Mouse (Mus musculus) kidney, embryonic 15.5 days (tissue): Measurements from ENCODE around the gene Fmod. TPM values are rescaled to one million over a fixed set of nuclear protein-coding genes. Genes with fewer than 3 reads are reported as not detected.

ENCODE experiments used
- ATAC-seq: fragments of 200-750 bp; cut with Nextera tagmentation; replicated peaks from 2 replicates; pipeline ENCODE4 v1.8.0; 2017; ENCODE audit warnings: moderate TSS enrichment; ENCODE audit not compliant: low FRiP score
- H3K27ac ChIP-seq: fragments of 300-500 bp; sonication (generic); 2 replicates; pipeline ENCODE4 v1.5.1; 2015; ENCODE audit warnings: mild to moderate bottlenecking, inconsistent platforms
- H3K27me3 ChIP-seq: fragments of 300-500 bp; sonication (generic); 2 replicates; pipeline ENCODE4 v1.6.1; 2015; ENCODE audit warnings: inconsistent platforms
- H3K36me3 ChIP-seq: fragments of 300-500 bp; sonication (generic); 2 replicates; pipeline ENCODE4 v1.6.1; 2015; ENCODE audit warnings: inconsistent platforms
- H3K4me1 ChIP-seq: fragments of 300-500 bp; sonication (generic); 2 replicates; pipeline ENCODE4 v1.6.1; 2015; ENCODE audit warnings: inconsistent platforms
- H3K4me2 ChIP-seq: fragments of 300-500 bp; sonication (generic); 2 replicates; pipeline ENCODE4 v1.6.1; 2015; ENCODE audit warnings: moderate library complexity, mild to moderate bottlenecking, inconsistent platforms
- H3K4me3 ChIP-seq: fragments of 300-500 bp; sonication (generic); replicated peaks from 2 replicates; pipeline ENCODE4 v1.5.1; 2015; ENCODE audit warnings: mild to moderate bottlenecking, inconsistent platforms
- H3K9ac ChIP-seq: fragments of 300-500 bp; sonication (generic); 2 replicates; pipeline ENCODE4 v1.6.1; 2015; ENCODE audit warnings: mild to moderate bottlenecking, inconsistent platforms
- H3K9me3 ChIP-seq: fragments of 300-500 bp; sonication (generic); replicated peaks from 2 replicates; pipeline ENCODE4 v1.6.1; 2016; ENCODE audit warnings: inconsistent platforms
- WGBS: fragments of 180-500 bp; shearing (Covaris S2); methylation state at CpG from one replicate; pipeline ENCODE4 v1.1.7; 2015; ENCODE audit warnings: mixed read lengths; 5-methylcytosine and 5-hydroxymethylcytosine counted together
- polyA plus RNA-seq: library from polyadenylated mRNA; unstranded; fragments of >200 nt; fragmentation: Nextera tagmentation; extraction: Ambion mirVana; gene quantifications from 2 replicates; pipeline ENCODE4 v1.2.1, GENCODE M21; 2015

Fmod gene
- polyA plus RNA-seq, 1 experiment from 2014 or later = 12.4 TPM

DNA sequence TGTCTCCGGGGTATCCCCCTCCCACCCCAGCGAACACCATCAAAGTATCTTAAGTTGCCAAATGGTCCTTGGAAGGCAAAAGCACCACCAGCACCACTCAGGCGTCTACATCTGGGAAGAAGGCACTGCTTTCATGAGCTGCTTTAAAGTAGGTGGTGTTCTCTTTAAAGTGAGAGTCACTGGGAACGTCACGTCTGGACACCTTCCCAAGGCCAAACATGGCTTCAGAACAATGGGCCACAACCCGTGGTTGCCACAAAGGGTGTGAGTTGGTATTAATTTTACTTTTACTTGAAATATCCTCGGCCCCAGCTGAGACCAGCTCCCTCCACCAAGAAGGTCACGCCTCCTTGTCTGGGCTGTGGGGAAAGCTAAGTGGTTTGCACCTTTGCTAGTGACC, 20.7 kb downstream of the Fmod start:
- no peaks in the 10 kb centered on the region for H3K27me3 ChIP-seq
- H3K4me3 ChIP-seq = no peak overlapping the region
- no peak overlapping the region for H3K27ac ChIP-seq
- no peak overlapping the region for H3K4me2 ChIP-seq
- H3K36me3 ChIP-seq = no peaks in the 10 kb centered on the region
- ATAC-seq = no peak
- H3K4me1 ChIP-seq = peaks cover 54% of the 10 kb centered on the region
- no peak overlapping the region for H3K9ac ChIP-seq
- no peaks in the 10 kb centered on the region for H3K9me3 ChIP-seq
- 52% methylated on average over 8 of the region's 8 CpGs for WGBS

- Histone ChIP-seq H3K27me3 (no peaks in the 10 kb centered on the region), H3K9me3 (no peaks in the 10 kb centered on the region), H3K4me1 (peaks cover 66% of the 10 kb centered on the region), H3K36me3 (no peaks in the 10 kb centered on the region), H3K4me3 (no peak overlapping the region), H3K27ac (peak overlapping the region; percentile 48), H3K9ac (no peak overlapping the region), H3K4me2 (no peak overlapping the region)
- no peak for ATAC-seq
- 38% methylated on average over 6 of the region's 6 CpGs for WGBS
Observed at GRCm38 (mm10) chr1:134058870-134059269, 21.8 kb downstream of the Fmod start.

- WGBS = 70% methylated on average over 16 of the region's 16 CpGs
- no peak for ATAC-seq
- H3K27me3 ChIP-seq = no peaks in the 10 kb centered on the region
- H3K4me3 ChIP-seq = peak overlapping the region; percentile 37
- no peaks in the 10 kb centered on the region for H3K36me3 ChIP-seq
- H3K9ac ChIP-seq = no peak overlapping the region
- H3K4me2 ChIP-seq = peak overlapping the region; percentile 71
- H3K9me3 ChIP-seq = no peaks in the 10 kb centered on the region
- peaks cover 74% of the 10 kb centered on the region for H3K4me1 ChIP-seq
- H3K27ac ChIP-seq = peak overlapping the region; percentile 99
Observed at GRCm38 (mm10) chr1:134059739-134060695, 23.0 kb downstream of the Fmod start.

GRCm38 (mm10) chr1:134060849-134061569, 24.0 kb downstream of the Fmod start:
- Histone ChIP-seq H3K27ac (peak overlapping the region; percentile 99), H3K9me3 (no peaks in the 10 kb centered on the region), H3K36me3 (no peaks in the 10 kb centered on the region), H3K4me2 (peak overlapping the region; percentile 71), H3K4me3 (peak overlapping the region; percentile 37), H3K9ac (peak overlapping the region; percentile 50), H3K4me1 (peaks cover 74% of the 10 kb centered on the region), H3K27me3 (no peaks in the 10 kb centered on the region)
- 2% methylated on average over 31 of the region's 31 CpGs for WGBS
- ATAC-seq = peak; percentile 92

- Histone ChIP-seq H3K4me3 (no peak overlapping the region), H3K9ac (no peak overlapping the region), H3K4me2 (no peak overlapping the region), H3K27me3 (no peaks in the 10 kb centered on the region), H3K9me3 (no peaks in the 10 kb centered on the region), H3K36me3 (no peaks in the 10 kb centered on the region), H3K27ac (peak overlapping the region; percentile 99), H3K4me1 (peaks cover 81% of the 10 kb centered on the region)
- no peak for ATAC-seq
- 65% methylated on average over 3 of the region's 3 CpGs for WGBS
Observed at GRCm38 (mm10) chr1:134061915-134062314, 24.9 kb downstream of the Fmod start.

- 0 out of 2 replicates have a peak overlapping the region, but pooled peaks have one; percentile 19 for H3K9ac ChIP-seq
- WGBS = 9% methylated on average over 11 of the region's 11 CpGs
- H3K27me3 ChIP-seq = no peaks in the 10 kb centered on the region
- no peaks in the 10 kb centered on the region for H3K9me3 ChIP-seq
- H3K4me2 ChIP-seq = peak overlapping the region; percentile 54
- peaks cover 88% of the 10 kb centered on the region for H3K4me1 ChIP-seq
- H3K27ac ChIP-seq = peak overlapping the region; percentile 99
- ATAC-seq = no peak
- H3K36me3 ChIP-seq = no peaks in the 10 kb centered on the region
- no peak overlapping the region for H3K4me3 ChIP-seq
Observed at GRCm38 (mm10) chr1:134062411-134063085, 25.5 kb downstream of the Fmod start.

DNA sequence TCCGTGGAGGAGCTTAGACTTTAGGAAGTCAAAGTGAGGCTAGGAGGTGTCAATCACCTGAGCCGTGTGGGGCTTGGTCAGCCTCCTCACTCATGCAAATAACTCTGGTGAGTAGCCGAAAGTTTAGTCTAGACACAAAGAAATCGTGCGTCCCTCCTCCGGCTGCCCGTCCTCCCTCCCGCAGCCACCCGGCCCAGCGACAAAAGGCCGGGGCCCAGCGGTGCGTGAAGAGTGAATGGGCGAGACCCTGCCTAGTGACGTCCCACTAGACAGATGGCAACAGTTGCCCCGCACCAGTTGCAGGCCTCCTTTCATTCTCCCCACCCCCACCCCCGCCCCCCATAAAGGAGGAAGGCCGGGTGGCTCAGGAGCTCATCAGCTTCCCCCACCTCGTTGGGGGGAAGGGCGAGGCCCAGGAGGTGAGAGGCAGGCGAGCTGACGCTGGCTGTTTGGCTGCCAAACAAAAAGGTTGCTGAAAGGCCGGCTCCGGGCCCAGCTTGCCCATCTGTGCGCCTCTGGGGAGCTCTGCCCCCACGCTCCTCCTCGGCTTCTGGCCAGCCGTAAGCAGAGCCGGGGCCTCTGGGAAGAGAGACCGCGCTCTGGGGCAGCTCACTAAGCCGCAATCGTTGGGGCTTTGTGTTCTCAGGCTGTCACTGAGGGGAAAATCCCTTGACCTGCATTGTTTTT, 26.2 kb downstream of the Fmod start:
- H3K9me3 ChIP-seq = no peaks in the 10 kb centered on the region
- peak overlapping the region; percentile 99 for H3K27ac ChIP-seq
- H3K27me3 ChIP-seq = no peaks in the 10 kb centered on the region
- peak; percentile 68 for ATAC-seq
- H3K4me1 ChIP-seq = peaks cover 94% of the 10 kb centered on the region
- peak overlapping the region; percentile 54 for H3K4me2 ChIP-seq
- no peaks in the 10 kb centered on the region for H3K36me3 ChIP-seq
- WGBS = 2% methylated on average over 32 of the region's 33 CpGs
- peak overlapping the region; percentile 14 for H3K4me3 ChIP-seq
- peak overlapping the region; percentile 19; the same call in 1 of the 2 replicates for H3K9ac ChIP-seq

DNA sequence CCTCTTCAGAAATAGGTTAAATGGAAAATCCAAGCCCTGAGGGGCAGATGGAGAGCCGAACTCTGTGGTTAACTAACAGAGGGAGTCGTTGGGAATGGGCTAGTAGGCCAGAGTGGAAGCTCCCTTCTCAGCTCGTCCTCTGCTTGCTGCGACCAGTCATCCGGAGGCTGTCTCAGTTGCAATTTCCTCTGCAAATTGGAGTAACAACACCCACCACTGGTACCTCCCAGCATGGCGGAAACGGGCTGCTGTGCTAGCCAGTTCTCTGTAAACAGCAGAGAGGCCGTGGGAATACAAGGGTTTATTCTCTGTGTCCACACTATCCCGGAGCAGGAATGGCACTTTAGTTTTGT, 26.7 kb downstream of the Fmod start:
- peaks cover 92% of the 10 kb centered on the region for H3K4me1 ChIP-seq
- no peaks in the 10 kb centered on the region for H3K27me3 ChIP-seq
- peak overlapping the region; percentile 99 for H3K27ac ChIP-seq
- WGBS = 9% methylated on average over 9 of the region's 9 CpGs
- H3K9ac ChIP-seq = peak overlapping the region; percentile 19; the same call in 1 of the 2 replicates
- peak overlapping the region; percentile 54 for H3K4me2 ChIP-seq
- ATAC-seq = no peak
- H3K4me3 ChIP-seq = peak overlapping the region; percentile 14
- no peaks in the 10 kb centered on the region for H3K9me3 ChIP-seq
- no peaks in the 10 kb centered on the region for H3K36me3 ChIP-seq

- H3K4me2 ChIP-seq = no peak overlapping the region
- no peak overlapping the region for H3K9ac ChIP-seq
- H3K9me3 ChIP-seq = no peaks in the 10 kb centered on the region
- peaks cover 86% of the 10 kb centered on the region for H3K4me1 ChIP-seq
- 86% methylated on average over 2 of the region's 2 CpGs for WGBS
- H3K36me3 ChIP-seq = no peaks in the 10 kb centered on the region
- no peak overlapping the region for H3K4me3 ChIP-seq
- ATAC-seq = no peak
- peak overlapping the region; percentile 99 for H3K27ac ChIP-seq
- no peaks in the 10 kb centered on the region for H3K27me3 ChIP-seq
Observed at GRCm38 (mm10) chr1:134064296-134064831, 27.3 kb downstream of the Fmod start.

DNA sequence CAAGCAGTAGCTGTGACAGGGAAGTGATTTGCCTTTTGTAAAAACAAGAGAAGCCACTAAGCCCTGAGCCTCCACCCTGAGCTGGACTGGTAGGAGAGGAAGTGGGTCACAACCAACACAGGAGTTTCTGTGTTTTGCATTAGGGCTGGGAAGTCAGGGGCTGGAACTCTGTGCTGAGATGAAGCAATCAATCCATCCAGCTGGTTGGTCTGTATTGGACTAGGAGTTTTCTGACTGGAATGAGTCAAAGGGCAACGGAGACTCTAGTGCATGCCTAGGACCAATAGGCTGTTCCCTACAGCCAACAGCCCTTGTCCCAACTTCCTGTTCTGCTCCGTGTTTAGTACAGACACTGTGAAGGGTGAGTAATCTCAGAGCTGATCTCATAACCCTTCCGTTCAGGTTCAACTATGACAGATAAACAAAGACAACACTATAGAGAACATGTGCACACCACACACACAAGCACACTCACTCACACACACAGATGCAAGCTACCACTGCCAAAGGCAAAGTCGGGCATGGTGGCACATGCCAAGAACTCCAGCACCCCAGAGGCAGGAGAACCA, 28.3 kb downstream of the Fmod start:
- no peaks in the 10 kb centered on the region for H3K27me3 ChIP-seq
- no peak for ATAC-seq
- no peaks in the 10 kb centered on the region for H3K9me3 ChIP-seq
- peak overlapping the region; percentile 99 for H3K27ac ChIP-seq
- WGBS = 45% methylated on average over 4 of the region's 4 CpGs
- H3K4me3 ChIP-seq = no peak overlapping the region
- no peak overlapping the region for H3K4me2 ChIP-seq
- no peak overlapping the region for H3K9ac ChIP-seq
- H3K36me3 ChIP-seq = no peaks in the 10 kb centered on the region
- H3K4me1 ChIP-seq = peaks cover 86% of the 10 kb centered on the region

DNA sequence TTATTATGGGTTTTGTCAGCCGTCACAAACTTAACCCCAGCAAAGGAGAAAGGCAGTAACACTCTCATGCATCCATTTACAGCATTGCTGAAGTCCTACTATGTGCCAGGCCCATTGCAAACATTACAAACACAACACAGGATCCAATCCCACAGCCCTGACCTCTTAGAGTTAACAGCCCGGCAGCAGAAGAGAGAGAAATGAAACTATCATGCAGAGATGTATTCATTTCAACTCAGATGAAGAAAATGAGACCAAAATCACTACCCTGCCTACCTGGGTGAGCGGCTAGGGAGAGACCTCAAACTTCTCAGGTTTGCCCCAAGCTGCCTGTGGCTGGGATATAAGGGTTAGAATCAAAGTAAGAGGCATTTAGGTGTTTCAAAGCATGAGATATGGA, 29.5 kb downstream of the Fmod start:
- H3K4me2 ChIP-seq = no peak overlapping the region
- no peaks in the 10 kb centered on the region for H3K36me3 ChIP-seq
- H3K4me1 ChIP-seq = peaks cover 87% of the 10 kb centered on the region
- peak overlapping the region; percentile 76 for H3K27ac ChIP-seq
- H3K9me3 ChIP-seq = no peaks in the 10 kb centered on the region
- H3K4me3 ChIP-seq = no peak overlapping the region
- no peak for ATAC-seq
- 44% methylated on average over 3 of the region's 3 CpGs for WGBS
- no peak overlapping the region for H3K9ac ChIP-seq
- no peaks in the 10 kb centered on the region for H3K27me3 ChIP-seq
